Mouse (Mus musculus) ES-E14 (cell line): ENCODE measurements around the gene Fam227b.

Experiments used
- ZC3H11A ChIP-seq: IDR thresholded peaks from 2 replicates; pipeline ENCODE4 v1.6.1; 2012; ENCODE audit warnings: low read depth, mild to moderate bottlenecking, inconsistent platforms, low read length, borderline replicate concordance
- ZNF384 ChIP-seq: IDR thresholded peaks from 2 replicates; pipeline ENCODE4 v1.6.1; 2012; ENCODE audit warnings: low read depth, low read length, inconsistent platforms

DNA sequence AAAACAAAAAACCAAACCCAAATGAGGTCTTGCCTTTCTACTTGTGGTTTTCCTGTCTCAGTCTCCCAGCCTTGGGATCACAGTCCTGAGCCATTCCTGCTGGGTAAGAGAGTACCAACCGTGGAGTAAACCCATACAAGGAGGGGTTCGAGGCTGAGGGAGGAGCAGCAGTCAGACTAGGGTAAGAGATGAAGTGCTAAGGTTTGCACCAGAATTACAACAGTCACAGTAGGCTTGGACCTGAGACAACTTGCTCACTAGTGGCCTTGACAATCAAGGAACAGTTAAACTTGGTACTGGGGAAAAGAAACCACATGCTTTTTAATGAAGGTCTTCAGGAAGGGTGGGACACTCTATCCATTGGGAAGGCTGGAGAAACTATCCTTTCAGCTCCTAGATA lies 72.7 kb downstream of the Fam227b start:
- no peak for TF ChIP-seq ZNF384
- no peak for TF ChIP-seq ZC3H11A
